Mouse (Mus musculus): Measurements from ENCODE around the gene Cop1.

Gene Cop1

GRCm38 (mm10) chr1:159231781-159232571 is at the start of gene Cop1:
Gene Cop1 (plus strand): TSS chr1:159232320.
- peak; percentile 94 to 97 for DNase-seq

DNA sequence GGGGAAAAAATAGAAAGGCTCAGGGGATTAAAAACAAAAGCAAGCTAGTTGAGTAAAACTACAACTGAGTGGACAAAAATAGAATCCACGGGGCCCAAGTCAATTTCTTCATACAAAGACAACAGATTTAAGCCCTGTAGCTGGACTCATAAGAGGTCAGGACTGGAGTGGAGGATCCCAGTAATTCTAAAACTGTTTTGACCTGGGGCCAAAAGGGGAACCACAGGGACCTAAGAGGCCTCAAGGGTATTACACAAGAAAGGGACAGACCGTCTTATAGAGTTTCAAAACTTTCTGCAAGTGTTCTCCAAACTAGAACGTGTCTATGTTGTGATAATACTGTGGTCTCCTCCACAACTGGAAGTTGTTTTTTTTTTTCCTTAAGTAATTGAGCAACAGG is 45.4 kb upstream of the Cop1 start:
- DNase-seq, result no peak

DNA sequence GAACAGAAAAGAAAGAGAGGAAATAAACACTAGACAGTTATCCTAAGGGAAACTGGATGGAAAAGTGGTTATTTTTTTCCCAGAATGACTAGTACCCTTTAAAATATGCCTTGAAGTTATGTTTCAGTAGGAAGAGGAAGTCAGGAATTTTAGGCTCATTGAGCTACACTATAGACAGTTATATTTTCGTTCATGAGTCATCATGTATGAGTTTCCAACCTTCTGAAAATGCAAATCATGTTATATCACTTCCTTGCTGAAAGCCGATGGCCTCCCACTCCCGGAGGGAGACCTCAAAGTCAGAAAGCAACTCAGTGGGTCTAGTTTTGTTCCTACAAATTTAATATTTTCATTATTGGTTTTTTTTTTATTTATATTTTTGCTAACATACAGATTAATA is 33.5 kb upstream of the Cop1 start:
- no peak for DNase-seq

DNA sequence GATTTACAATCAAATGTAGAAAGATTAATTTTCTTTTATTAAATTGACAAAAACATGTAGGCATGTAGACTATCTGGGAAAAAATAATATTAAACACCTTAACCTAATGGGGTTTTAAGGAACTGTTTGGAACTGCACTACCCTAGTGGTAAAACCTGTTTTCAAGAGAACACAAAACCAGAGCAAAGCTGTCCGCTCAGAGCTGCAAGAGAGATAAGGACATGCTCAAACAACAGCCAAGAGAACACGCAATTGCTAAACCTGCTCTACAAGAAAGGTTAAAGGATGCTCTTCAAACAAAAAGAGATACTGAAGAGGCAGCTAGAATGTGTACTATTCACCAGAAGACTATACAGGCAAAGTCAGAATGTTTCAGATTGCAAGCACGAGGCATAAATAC is 32.5 kb upstream of the Cop1 start:
- no peak for DNase-seq

GRCm38 (mm10) chr1:159201220-159201619 is 30.9 kb upstream of the Cop1 start:
- no peak for DNase-seq

DNA sequence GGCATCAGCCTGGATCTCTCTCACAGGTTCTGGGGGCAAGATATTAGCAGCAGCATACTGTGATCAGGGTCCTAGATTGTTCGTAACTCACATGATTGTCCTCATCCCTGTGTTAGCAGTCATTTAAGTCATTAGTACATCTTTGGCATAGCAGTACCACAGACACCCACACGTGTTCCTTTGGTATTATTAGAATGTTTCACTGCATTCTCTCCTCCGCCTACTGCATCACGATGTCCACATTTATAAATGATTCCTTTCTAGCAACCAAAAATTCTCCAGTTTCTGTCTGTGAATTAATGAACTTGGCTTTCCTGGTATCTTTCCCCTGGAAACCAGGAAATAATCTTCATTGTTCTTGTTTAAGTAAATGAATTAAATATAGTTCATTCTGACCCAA is 20.4 kb upstream of the Cop1 start:
- DNase-seq, result no peak

DNA sequence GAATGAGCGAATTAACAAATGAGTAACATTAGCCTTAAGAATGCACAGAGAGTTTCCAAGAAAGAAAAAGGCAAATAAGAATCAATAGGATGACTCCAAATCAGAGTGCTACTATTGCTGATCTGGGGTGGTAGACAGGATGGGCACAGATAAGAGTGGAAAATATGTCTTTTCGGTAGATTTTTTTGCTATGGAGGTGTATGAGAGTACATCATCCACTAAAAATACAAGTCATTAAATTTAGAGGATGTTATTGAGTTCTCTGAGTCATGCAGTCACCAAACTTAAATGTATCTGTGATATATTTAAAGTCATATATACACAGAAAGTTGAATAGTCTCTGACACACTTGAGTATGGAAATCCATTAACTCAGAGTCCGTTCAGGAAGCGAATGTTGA is 14.7 kb upstream of the Cop1 start:
- no peak for DNase-seq

GRCm38 (mm10) chr1:159222046-159222445 is 10.1 kb upstream of the Cop1 start:
- DNase-seq, result no peak

DNA sequence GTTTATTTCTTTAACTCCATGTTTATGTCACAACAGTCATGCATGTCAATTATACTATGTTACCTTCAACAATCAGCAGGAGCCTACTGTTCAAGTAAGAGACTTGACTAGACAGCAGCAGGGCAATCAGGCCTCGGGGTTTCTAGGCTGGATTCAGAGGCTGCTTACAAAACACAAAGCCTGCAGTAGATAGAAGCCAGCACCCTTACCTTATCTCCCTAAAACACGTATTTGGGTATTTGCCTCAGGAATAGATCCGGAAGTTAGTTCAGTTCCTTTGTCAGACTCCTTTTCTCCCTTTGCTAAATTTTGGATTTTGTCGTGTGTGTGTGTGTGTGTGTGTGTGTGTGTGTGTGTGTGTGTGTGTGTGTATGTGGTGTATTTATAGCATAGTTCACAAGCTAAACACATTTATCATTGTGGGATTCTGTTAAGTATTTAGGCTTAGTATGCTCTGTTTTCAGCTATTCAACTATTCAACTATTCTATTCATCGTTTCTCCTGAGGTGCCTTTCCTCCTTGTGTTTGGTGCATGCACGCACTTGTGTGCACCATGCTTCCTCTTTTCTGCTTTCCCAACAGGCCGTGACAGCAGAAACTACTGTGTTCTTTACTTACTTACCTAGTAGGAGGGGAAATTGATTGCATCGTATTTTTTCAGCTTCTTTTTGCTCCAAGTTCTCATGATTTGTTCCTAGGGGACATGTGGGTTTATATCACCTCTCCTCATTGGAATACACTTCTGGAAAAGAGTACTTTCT is 6.9 kb upstream of the Cop1 start:
- no peak for DNase-seq

DNA sequence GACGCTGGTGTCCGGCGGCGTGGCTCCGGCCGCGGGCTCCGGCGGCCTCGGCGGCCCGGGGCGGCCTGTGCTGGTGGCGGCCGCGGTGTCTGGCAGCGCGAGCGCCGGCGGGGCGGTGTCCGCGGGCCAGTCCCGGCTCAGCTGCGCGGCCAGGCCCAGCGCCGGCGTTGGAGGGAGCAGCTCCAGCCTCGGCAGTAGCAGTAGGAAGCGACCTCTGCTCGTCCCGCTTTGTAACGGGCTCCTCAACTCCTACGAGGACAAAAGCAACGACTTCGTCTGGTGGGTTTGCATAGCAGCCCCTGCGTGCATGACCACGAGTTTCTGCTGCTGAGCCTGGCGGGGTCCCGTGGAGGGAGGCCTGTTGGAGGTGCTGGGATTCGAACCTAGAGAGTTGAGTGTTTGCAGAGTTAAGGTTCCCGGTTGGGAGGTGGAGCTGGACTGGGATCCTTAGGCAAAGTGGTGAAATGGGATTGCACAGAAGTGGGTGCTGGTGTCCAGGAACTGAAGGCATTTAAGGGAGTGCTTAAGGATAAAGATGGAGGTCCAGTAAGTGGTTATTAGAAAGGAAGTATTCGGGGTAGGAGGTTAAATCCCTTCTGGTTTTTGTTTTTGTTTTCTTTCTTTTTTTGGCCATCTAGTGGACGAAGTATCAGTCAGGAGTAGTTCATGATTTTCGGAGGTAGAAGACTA is 597 bp downstream of the Cop1 start:
- peak; percentile 50 to 54 for DNase-seq

GRCm38 (mm10) chr1:159233426-159233825 is 1.3 kb downstream of the Cop1 start:
- DNase-seq, result no peak

DNA sequence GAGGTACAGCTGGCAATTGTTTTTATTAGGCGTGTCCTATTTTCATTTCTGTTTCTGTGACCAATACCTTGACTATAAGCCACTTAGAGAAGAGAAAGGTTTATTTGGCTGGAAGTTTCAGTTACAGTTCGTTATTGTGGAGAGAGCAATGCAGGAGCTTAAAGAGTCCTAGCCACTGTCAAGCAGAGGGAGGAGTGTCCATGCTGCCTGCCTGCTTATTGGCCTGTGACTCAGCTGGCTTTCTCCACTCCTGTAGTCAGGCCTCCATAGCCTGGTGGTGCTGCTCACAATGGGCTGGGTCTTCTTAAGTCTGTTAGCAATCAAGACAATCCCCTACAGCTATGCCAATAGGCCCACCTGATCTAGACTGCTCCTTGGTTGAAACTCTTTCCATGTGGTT is 2.4 kb downstream of the Cop1 start:
- DNase-seq, result no peak

DNA sequence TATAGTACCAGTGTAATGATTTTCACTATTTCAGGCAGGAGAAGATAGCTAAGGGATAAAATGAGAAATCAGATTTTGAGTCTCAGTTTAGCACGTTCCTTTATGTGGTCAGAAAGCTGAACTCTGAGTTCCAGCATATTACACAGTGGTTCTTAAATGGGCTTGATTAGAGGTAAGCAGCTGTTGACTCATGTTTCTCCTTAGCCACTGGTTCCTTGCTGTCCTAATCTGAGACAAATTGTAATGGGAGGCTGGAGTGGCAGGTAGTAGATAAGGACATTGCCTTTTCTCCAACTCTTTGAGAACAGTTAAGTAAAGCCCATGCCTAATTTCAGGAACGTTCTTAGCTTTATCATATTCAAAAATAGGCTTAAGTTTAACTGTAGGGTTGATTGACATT is 3.6 kb downstream of the Cop1 start:
- DNase-seq, result no peak

GRCm38 (mm10) chr1:159238147-159238546 is 6.0 kb downstream of the Cop1 start:
- DNase-seq, result no peak

DNA sequence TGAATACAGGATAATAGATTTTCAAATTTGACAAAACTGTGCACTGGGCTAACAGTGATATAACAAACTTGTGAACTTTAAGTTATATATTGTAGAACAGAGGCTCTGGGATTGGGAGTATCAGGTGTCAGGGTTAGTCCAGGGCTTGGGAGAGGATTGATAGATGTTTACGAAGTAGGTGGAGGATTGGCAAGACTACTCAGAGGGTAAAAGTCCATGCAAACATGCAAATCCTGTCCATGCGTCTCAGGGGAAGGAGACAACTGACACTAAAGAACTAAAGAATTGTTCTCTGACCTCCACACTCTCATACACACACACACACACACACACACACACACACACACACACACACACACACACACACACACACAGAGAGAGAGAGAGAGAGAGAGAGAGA is 18.2 kb downstream of the Cop1 start:
- no peak for DNase-seq

GRCm38 (mm10) chr1:159253078-159253477 is 21.0 kb downstream of the Cop1 start:
- DNase-seq, result no peak

DNA sequence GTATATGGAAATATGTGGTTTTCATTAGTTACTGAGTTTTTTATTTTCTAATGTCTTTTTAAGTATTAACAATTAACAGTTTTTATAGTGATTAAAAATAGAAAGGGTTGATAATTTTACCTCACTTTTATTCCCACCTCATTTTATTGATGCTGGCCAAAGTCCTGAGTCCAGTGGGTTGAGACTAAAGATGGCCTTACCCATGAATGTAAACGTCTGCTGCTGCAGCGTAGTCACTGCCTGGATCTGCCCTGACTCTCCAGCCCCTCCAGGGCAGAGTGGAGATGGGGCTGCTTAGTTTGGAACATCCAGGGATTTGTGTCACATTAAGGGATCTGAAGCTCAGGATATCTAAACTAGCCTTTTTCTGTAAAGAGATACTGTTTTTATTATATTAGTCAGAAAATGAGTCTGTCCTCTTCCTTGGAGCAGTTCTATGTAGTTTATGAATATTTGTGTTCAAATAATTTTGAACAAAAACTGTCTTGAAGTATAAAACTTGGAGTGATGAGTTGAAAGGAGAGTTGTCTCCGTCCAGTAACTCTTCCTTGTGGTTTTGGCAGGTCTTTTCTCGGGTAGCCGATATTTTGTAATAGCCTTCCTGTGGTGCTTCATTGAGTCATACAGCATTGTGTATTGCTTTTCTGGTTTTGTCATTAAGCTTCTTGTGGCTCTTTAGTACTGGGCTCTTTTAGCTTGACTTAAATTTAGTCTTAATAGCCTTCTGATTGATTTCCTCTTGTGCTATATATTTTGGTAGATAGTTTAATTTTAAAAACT is 23.0 kb downstream of the Cop1 start:
- no peak for DNase-seq

- DNase-seq, result no peak
These were observed 24.4 kb downstream of the Cop1 start for GRCm38 (mm10) chr1:159256543-159256942.

- DNase-seq, result no peak
These were observed 31.7 kb downstream of the Cop1 start for GRCm38 (mm10) chr1:159263820-159264219.

DNA sequence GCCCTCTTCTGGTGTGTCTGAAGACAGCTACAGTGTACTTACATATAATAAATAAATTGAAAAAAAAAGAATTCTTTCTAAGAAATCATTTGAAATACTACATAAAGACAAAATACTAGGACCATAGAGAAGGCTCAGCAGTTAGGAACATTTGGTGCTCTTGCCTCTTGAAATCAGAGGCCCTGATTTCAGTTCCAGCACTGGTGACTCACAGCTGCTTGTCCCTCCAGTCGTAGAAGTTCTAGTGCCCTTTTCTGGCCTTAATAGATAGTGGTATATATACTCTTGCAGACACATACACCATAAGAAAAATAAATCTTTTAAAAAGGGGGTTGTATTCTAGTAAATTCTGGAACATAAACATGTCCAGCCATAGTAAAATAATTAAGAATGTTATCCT is 48.0 kb downstream of the Cop1 start:
- no peak for DNase-seq

- no peak for DNase-seq
These were observed 49.7 kb downstream of the Cop1 start for GRCm38 (mm10) chr1:159281861-159282260.

DNA sequence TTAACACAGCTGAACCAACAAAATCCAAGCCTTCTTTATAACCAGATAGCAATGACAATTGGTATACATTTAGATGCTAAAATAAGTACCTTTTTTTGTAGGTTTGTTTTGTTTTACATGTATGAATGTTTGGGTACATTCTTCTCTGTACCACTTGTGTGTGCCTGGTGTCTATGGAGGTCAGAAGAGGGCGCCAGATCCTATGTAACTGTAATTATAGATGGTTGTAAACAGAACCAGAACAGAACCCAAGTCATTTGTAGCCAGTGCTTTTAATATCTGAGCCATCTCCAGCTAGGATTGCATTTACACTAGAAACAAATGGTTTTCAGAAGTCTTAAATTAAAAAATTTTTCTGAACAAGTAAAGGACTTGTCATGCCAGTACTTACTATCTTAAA is 54.7 kb downstream of the Cop1 start:
- DNase-seq, result peak in 1 of 2 experiments; percentile 12

- peak in 1 of 2 experiments; percentile 19 for DNase-seq
These were observed 58.1 kb downstream of the Cop1 start for GRCm38 (mm10) chr1:159290219-159290618.
